8 mouse cellular contexts compared by ENCODE assay signal in the genomic region with DNA sequence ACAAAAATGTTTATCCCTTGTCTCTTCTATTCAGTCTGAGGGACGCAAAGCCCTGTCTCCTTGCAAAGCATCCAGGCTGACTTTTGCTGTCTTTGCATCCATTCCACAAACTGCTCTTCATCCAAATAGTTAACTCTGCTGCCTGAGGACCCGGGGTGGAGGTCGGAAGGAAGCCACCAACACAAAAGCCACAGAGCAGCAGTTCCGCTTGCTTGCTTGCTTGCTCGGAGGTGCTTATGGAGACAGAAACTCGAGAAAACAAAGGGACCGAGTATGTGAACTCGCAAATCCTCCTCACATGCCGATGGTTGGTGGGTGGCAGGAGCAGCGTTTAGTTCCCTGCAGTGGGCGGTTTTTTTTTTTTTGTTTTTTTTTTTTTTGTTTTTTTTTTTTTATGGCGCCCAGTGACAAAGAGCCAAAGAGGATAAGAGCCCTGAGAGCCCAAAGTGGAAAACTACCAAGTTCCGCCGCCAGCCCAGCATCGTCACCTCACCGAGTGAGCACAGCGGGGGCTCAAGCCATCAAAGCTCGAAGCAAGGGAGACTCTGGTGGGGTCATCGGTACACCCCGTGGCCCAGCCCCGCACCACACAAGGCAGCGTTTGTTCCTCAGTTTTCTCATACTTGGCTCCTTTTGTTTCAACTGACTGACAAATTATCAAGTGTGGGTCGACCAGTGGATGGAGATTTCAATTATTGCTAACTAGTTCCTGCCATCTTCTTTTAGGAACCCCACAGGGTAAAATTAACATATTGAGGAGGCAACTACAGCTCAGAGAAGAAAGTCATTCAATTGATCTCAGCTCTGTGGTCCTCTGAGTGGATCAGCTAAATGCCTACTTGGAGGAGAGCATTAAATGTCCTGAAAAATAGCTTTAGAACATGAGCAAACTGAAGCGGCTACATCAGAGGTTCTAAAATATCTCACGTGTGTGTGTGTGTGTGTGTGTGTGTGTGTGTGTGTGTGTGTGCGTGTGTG. TPM values are rescaled to one million over a fixed set of nuclear protein-coding genes. Genes with fewer than 3 reads are reported as not detected.
A peak's percentile ranks its signal among the peaks of the same experiment; 100 is the strongest.
DNase-seq lines count a peak whose midpoint lies in the region; ATAC-seq and TF ChIP-seq lines count a peak whose summit lies in the region.

No protein-coding gene starts in this region.

- WGBS in bone marrow, adult 2 months, result under 1% methylated on average over 26 of the region's 26 CpGs
- 6% methylated on average over 26 of the region's 26 CpGs for WGBS in forebrain, embryonic 14.5 days
- 9% methylated on average over 26 of the region's 26 CpGs for WGBS in hindbrain, embryonic 11.5 days

- TF ChIP-seq POLR2A in bone marrow, adult 2 months (IDR thresholded peaks at IDR 0.05; ENCODE audit: borderline replicate concordance, control insufficient read depth, low read depth, low read length), result no peak

- H3K27me3 ChIP-seq in E14TG2a.4 (ENCODE audit: insufficient read depth, low read length), result peaks cover 21% of the 10 kb centered on the region
- no peaks in the 10 kb centered on the region for H3K27me3 ChIP-seq in forebrain, embryonic 14.5 days (replicated peaks; ENCODE audit: control insufficient read depth, insufficient read depth, low read length)
- no peaks in the 10 kb centered on the region for H3K27me3 ChIP-seq in hindbrain, embryonic 11.5 days (ENCODE audit: control insufficient read depth, insufficient read depth, low read length)

- peak overlapping the region; percentile 57 for H3K9ac ChIP-seq in forebrain, embryonic 14.5 days (ENCODE audit: low read length)
- peak overlapping the region; percentile 1 for H3K9ac ChIP-seq in hindbrain, embryonic 11.5 days (ENCODE audit: low read depth, low read length)

- H3K27ac ChIP-seq in bone marrow, adult 2 months (ENCODE audit: control insufficient read depth, insufficient read depth, low read depth, low read length, poor library complexity), result no peak overlapping the region; the same call in 1 of the 2 replicates
- 0 out of 2 replicates have a peak overlapping the region, but pooled peaks have one; percentile 14 for H3K27ac ChIP-seq in forebrain, embryonic 14.5 days (ENCODE audit: low read depth, low read length)
- no peak overlapping the region for H3K27ac ChIP-seq in hindbrain, embryonic 11.5 days (ENCODE audit: low read depth, low read length)

- peaks cover 5% of the 10 kb centered on the region; the same call in 1 of the 2 replicates for H3K9me3 ChIP-seq in E14TG2a.4 (ENCODE audit: low read length)
- H3K9me3 ChIP-seq in forebrain, embryonic 14.5 days (replicated peaks; ENCODE audit: control insufficient read depth, low read length), result no peaks in the 10 kb centered on the region
- no peaks in the 10 kb centered on the region for H3K9me3 ChIP-seq in hindbrain, embryonic 11.5 days (ENCODE audit: control insufficient read depth, low read length)

- H3K36me3 ChIP-seq in E14TG2a.4 (ENCODE audit: insufficient read depth, low read length), result no peaks in the 10 kb centered on the region
- H3K36me3 ChIP-seq in forebrain, embryonic 14.5 days (ENCODE audit: control insufficient read depth, insufficient read depth, low read length), result no peaks in the 10 kb centered on the region
- H3K36me3 ChIP-seq in hindbrain, embryonic 11.5 days (ENCODE audit: control insufficient read depth, insufficient read depth, low read length), result no peaks in the 10 kb centered on the region

- peak; percentile 75 for ATAC-seq in forebrain, embryonic 14.5 days
- ATAC-seq in hindbrain, embryonic 11.5 days (ENCODE audit: low FRiP score), result peak; percentile 79

- H3K4me2 ChIP-seq in forebrain, embryonic 14.5 days (ENCODE audit: low read length), result peak overlapping the region; percentile 56
- peak overlapping the region; percentile 19 for H3K4me2 ChIP-seq in hindbrain, embryonic 11.5 days (replicated peaks; ENCODE audit: low read depth, low read length)

- DNase-seq in forebrain, embryonic 14.5 days (ENCODE audit: low spot score), result peak; percentile 62
- DNase-seq in hindbrain, embryonic 11.5 days (ENCODE audit: low spot score), result peak; percentile 70
- peak; percentile 9 to 12 for DNase-seq in layer of hippocampus, postnatal 25 days (ENCODE audit: extremely low spot score in 1 of 2, low spot score in 1 of 2)
- DNase-seq in lung, postnatal 36 days, result peak; percentile 37
- peak; percentile 84 for DNase-seq in retina, postnatal 1 day
- DNase-seq in c-Kit-positive CD71-positive TER-119-positive erythroid progenitor cells, embryonic 14.5 days (ENCODE audit: low spot score), result no peak

- no peak for TF ChIP-seq CTCF in E14TG2a.4 (conservative IDR thresholded peaks at IDR 0.05; ENCODE audit: low read length)
- no peak for TF ChIP-seq CTCF in bone marrow, adult 2 months (IDR thresholded peaks at IDR 0.05; ENCODE audit: control insufficient read depth, insufficient read depth, low read length)

- peak overlapping the region; percentile 58 for H3K4me3 ChIP-seq in E14TG2a.4 (replicated peaks; ENCODE audit: low read length)
- H3K4me3 ChIP-seq in bone marrow, adult 2 months (replicated peaks; ENCODE audit: control insufficient read depth, low read depth, low read length), result peak overlapping the region; percentile 50
- peak overlapping the region; percentile 25 for H3K4me3 ChIP-seq in forebrain, embryonic 14.5 days (ENCODE audit: low read depth, low read length)
- H3K4me3 ChIP-seq in hindbrain, embryonic 11.5 days (ENCODE audit: low read depth, low read length), result peak overlapping the region; percentile 4

- H3K4me1 ChIP-seq in E14TG2a.4 (replicated peaks; ENCODE audit: low read depth, low read length), result peaks cover 48% of the 10 kb centered on the region
- H3K4me1 ChIP-seq in bone marrow, adult 2 months (ENCODE audit: control insufficient read depth, insufficient read depth, low read length), result peaks cover 7% of the 10 kb centered on the region
- peaks cover 9% of the 10 kb centered on the region for H3K4me1 ChIP-seq in forebrain, embryonic 14.5 days (ENCODE audit: control insufficient read depth, insufficient read depth, low read length)
- no peaks in the 10 kb centered on the region for H3K4me1 ChIP-seq in hindbrain, embryonic 11.5 days (replicated peaks; ENCODE audit: control insufficient read depth, insufficient read depth, low read length)

RNA-seq across cellular contexts. Expression of a gene that starts 38.6 kb away (rescaled TPM):
- polyA plus RNA-seq in bone marrow, adult 2 months (2011; ENCODE audit: insufficient read depth, insufficient read length, low replicate concordance, missing spikeins), result 10.5 and 15.7 TPM in 2 replicates
- polyA plus RNA-seq in forebrain, embryonic 14.5 days (2014; fragmentation: Nextera tagmentation; extraction: Ambion mirVana), result 175 and 186 TPM in 2 replicates
- polyA plus RNA-seq in hindbrain, embryonic 11.5 days (2014; fragmentation: Nextera tagmentation; extraction: Ambion mirVana), result 139 and 141 TPM in 2 replicates
- 10 to 100 TPM; 43.2 to 54.9 TPM for total RNA-seq in layer of hippocampus, postnatal 25 days (2021)

RNA-seq across cellular contexts. Expression of a gene that starts 38.7 kb away (rescaled TPM):
- polyA plus RNA-seq in bone marrow, adult 2 months (2011; ENCODE audit: insufficient read depth, insufficient read length, low replicate concordance, missing spikeins), result not detected in 2 replicates
- polyA plus RNA-seq in forebrain, embryonic 14.5 days (2014; fragmentation: Nextera tagmentation; extraction: Ambion mirVana), result 0.41 and 0.63 TPM in 2 replicates
- polyA plus RNA-seq in hindbrain, embryonic 11.5 days (2014; fragmentation: Nextera tagmentation; extraction: Ambion mirVana), result 0.14 and 0.20 TPM in 2 replicates
- under 1 TPM; 0.25 to 0.33 TPM for total RNA-seq in layer of hippocampus, postnatal 25 days (2021)

RNA-seq across cellular contexts. Expression of a gene that starts 38.7 kb away (rescaled TPM):
- 0.97 and 3.9 TPM in 2 replicates for polyA plus RNA-seq in bone marrow, adult 2 months (2011; ENCODE audit: insufficient read depth, insufficient read length, low replicate concordance, missing spikeins)
- polyA plus RNA-seq in forebrain, embryonic 14.5 days (2014; fragmentation: Nextera tagmentation; extraction: Ambion mirVana), result 10.8 and 15.3 TPM in 2 replicates
- polyA plus RNA-seq in hindbrain, embryonic 11.5 days (2014; fragmentation: Nextera tagmentation; extraction: Ambion mirVana), result 14.6 and 14.9 TPM in 2 replicates
- 10 to 100 TPM; 23.9 to 32.1 TPM for total RNA-seq in layer of hippocampus, postnatal 25 days (2021)

Comparison
In these comparisons a context has a peak if more than half of its experiments do, and no peak if none do; other contexts are left out.
1. H3K4me3 ChIP-seq: peak in every context shown above with its lines; median percentile 58 in E14TG2a.4; 50 in bone marrow, adult 2 months; 25 in forebrain, embryonic 14.5 days; 4 in hindbrain, embryonic 11.5 days.